Mouse (Mus musculus): Measurements from ENCODE around the gene Spats2.
"Not testable (repeated sequence)": the region's sequence is repeated elsewhere in the genome, so short reads cannot be mapped to it uniquely, and the experiment has no call there.

Spats2 gene

GRCm38 (mm10) chr15:99226090-99226489, 100.4 kb downstream of the Spats2 start:
- no peak for DNase-seq

- DNase-seq: no peak
Measured at GRCm38 (mm10) chr15:99231998-99232397, 106.3 kb downstream of the Spats2 start.

GRCm38 (mm10) chr15:99233719-99234118, 108.0 kb downstream of the Spats2 start:
- peak; percentile 79 to 84 for DNase-seq

- peak in 1 of 2 experiments; percentile 59 for DNase-seq
Measured at GRCm38 (mm10) chr15:99234326-99235010, 108.8 kb downstream of the Spats2 start.

GRCm38 (mm10) chr15:99238006-99238405, 112.3 kb downstream of the Spats2 start:
- peak; percentile 43 to 66 for DNase-seq

- no peak for DNase-seq
Measured at GRCm38 (mm10) chr15:99240129-99240528, 114.4 kb downstream of the Spats2 start.

- DNase-seq: no peak
Measured at GRCm38 (mm10) chr15:99241249-99241648, 115.5 kb downstream of the Spats2 start.

- no peak for DNase-seq
Measured at GRCm38 (mm10) chr15:99242045-99242444, 116.3 kb downstream of the Spats2 start.

GRCm38 (mm10) chr15:99246736-99247135, 121.0 kb downstream of the Spats2 start:
- not testable (repeated sequence) for DNase-seq

GRCm38 (mm10) chr15:99248972-99249371, 123.3 kb downstream of the Spats2 start:
- DNase-seq: no peak

GRCm38 (mm10) chr15:99249938-99250337, 124.2 kb downstream of the Spats2 start:
- DNase-seq: no peak

GRCm38 (mm10) chr15:99251111-99251510, 125.4 kb downstream of the Spats2 start:
- DNase-seq: not testable (repeated sequence)

- peak; percentile 93 to 96 for DNase-seq
Measured at GRCm38 (mm10) chr15:99251626-99252380, 126.1 kb downstream of the Spats2 start, which contains the start of gene Mcrs1. TSS of gene Mcrs1 (minus strand) at chr15:99251961.

GRCm38 (mm10) chr15:99252381-99253174, 126.9 kb downstream of the Spats2 start:
- DNase-seq: no peak

GRCm38 (mm10) chr15:99253175-99253479, 127.4 kb downstream of the Spats2 start:
- not testable (repeated sequence) for DNase-seq

- DNase-seq: no peak
Measured at GRCm38 (mm10) chr15:99253772-99254171, 128.1 kb downstream of the Spats2 start.

GRCm38 (mm10) chr15:99254477-99255005, 128.8 kb downstream of the Spats2 start:
- DNase-seq: no peak

- no peak for DNase-seq
Measured at GRCm38 (mm10) chr15:99255241-99255749, 129.6 kb downstream of the Spats2 start.

GRCm38 (mm10) chr15:99259167-99259729, 133.5 kb downstream of the Spats2 start:
- DNase-seq: no peak

GRCm38 (mm10) chr15:99259730-99260252, 134.1 kb downstream of the Spats2 start:
- peak in 1 of 2 experiments; percentile 39 for DNase-seq

- no peak for DNase-seq
Measured at GRCm38 (mm10) chr15:99262702-99263101, 137.0 kb downstream of the Spats2 start.
